Mouse (Mus musculus) embryonic facial prominence, embryonic 15.5 days (tissue): ENCODE data around the gene Tmem163. TPM values are rescaled to one million over a fixed set of nuclear protein-coding genes. Genes with fewer than 3 reads are reported as not detected.
A peak's percentile ranks its signal among the peaks of the same experiment; 100 is the strongest.

ENCODE experiments used
- ATAC-seq: fragments of 200-750 bp; cut with Nextera tagmentation; 2 replicates; pipeline ENCODE4 v1.8.0; 2017; ENCODE audit warnings: low read depth, moderate TSS enrichment; ENCODE audit not compliant: insufficient number of reproducible peaks, low FRiP score, low TSS enrichment
- H3K27ac ChIP-seq: fragments of 300-500 bp; sonication (generic); replicated peaks from 2 replicates; pipeline ENCODE4 v1.5.1; 2015; ENCODE audit warnings: mild to moderate bottlenecking, inconsistent platforms
- H3K27me3 ChIP-seq: fragments of 300-500 bp; sonication (generic); 2 replicates; pipeline ENCODE4 v1.6.1; 2015; ENCODE audit warnings: inconsistent platforms
- H3K36me3 ChIP-seq: fragments of 300-500 bp; sonication (generic); 2 replicates; pipeline ENCODE4 v1.6.1; 2015; ENCODE audit warnings: mild to moderate bottlenecking, inconsistent platforms
- H3K4me1 ChIP-seq: fragments of 300-500 bp; sonication (generic); 2 replicates; pipeline ENCODE4 v1.6.1; 2015; ENCODE audit warnings: inconsistent platforms
- H3K4me2 ChIP-seq: fragments of 300-500 bp; sonication (generic); replicated peaks from 2 replicates; pipeline ENCODE4 v1.6.1; 2015; ENCODE audit warnings: mild to moderate bottlenecking, inconsistent platforms
- H3K4me3 ChIP-seq: fragments of 300-500 bp; sonication (generic); replicated peaks from 2 replicates; pipeline ENCODE4 v1.5.1; 2015; ENCODE audit warnings: mild to moderate bottlenecking, inconsistent platforms
- H3K9ac ChIP-seq: fragments of 300-500 bp; sonication (generic); 2 replicates; pipeline ENCODE4 v1.6.1; 2015; ENCODE audit warnings: inconsistent platforms
- H3K9me3 ChIP-seq: fragments of 300-500 bp; sonication (generic); replicated peaks from 2 replicates; pipeline ENCODE4 v1.6.1; 2016; ENCODE audit warnings: inconsistent platforms
- WGBS: fragments of 180-500 bp; shearing (Covaris S2); methylation state at CpG from one replicate; pipeline ENCODE4 v1.1.7; 2015; 5-methylcytosine and 5-hydroxymethylcytosine counted together
- polyA plus RNA-seq: library from polyadenylated mRNA; unstranded; fragments of >200 nt; fragmentation: Nextera tagmentation; extraction: Ambion mirVana; gene quantifications from 2 replicates; pipeline ENCODE4 v1.2.1, GENCODE M21; 2015

Gene Tmem163
- polyA plus RNA-seq, 1 experiment from 2014 or later, result 3.6 TPM

DNA sequence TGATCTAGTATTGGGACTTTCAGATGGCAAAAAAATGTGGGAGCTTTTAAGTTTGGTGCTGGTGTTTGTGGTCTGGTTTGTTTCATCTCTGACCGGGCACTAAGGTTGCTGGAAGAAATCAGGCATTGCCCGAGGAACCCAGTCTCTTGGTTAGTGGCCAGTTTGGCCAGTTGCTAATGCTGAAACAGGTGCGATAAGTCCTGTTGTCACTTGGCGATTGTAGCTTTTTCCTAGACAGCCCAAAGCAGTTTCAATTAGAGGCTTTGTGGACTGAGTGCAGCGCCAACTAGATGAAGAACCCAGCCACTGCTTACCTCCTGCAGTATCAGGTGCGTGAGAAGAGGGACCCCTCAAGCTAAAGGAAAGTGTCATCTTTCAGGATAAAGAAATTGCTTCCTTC lies 226.0 kb downstream of the Tmem163 start:
- Histone ChIP-seq H3K4me1 (no peaks in the 10 kb centered on the region), H3K36me3 (peaks cover 16% of the 10 kb centered on the region; the same call in 1 of the 2 replicates), H3K27me3 (no peaks in the 10 kb centered on the region), H3K27ac (no peak overlapping the region), H3K4me2 (no peak overlapping the region), H3K9ac (no peak overlapping the region), H3K9me3 (no peaks in the 10 kb centered on the region; the same call in 1 of the 2 replicates), H3K4me3 (no peak overlapping the region)
- no peak for ATAC-seq
- WGBS, result 84% methylated on average over 6 of the region's 6 CpGs

DNA sequence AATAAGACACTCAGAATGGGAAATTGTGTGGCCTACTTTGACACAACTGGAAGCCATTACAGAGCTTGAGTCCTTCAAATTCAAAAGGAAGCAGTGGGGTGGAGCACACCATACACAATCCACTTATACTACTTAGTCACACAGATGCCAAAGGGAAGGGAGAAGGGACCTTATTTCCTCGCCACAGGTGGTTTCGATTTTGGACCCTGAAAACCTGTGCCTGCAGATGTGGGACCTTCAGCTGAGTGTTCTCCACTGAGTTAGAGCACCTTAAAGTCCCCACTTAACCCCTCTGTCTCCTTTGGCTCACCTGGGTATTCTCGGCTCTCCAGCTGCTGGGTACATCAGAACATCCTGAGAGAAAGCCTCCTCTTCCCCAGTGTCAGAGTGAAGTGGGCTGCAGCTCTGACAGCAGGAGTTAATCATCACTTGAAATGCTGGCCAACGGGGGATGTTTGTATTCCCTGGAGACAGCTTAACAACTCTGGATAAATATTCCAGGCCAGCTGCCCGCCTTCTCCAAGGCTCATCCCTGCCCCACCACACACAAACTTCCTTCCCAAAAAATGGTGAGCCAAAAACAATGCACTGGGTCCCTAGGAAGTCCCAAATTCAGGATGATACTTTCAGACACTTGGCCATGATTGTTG lies 234.4 kb downstream of the Tmem163 start:
- Histone ChIP-seq H3K4me1 (peaks cover 51% of the 10 kb centered on the region), H3K4me2 (no peak overlapping the region), H3K9me3 (no peaks in the 10 kb centered on the region; the same call in 1 of the 2 replicates), H3K36me3 (peaks cover 11% of the 10 kb centered on the region; the same call in 1 of the 2 replicates), H3K27me3 (no peaks in the 10 kb centered on the region), H3K4me3 (no peak overlapping the region), H3K9ac (no peak overlapping the region), H3K27ac (no peak overlapping the region)
- 32% methylated on average over 5 of the region's 5 CpGs for WGBS
- ATAC-seq, result 0 out of 2 replicates have a peak, but pooled peaks have one; percentile 13

DNA sequence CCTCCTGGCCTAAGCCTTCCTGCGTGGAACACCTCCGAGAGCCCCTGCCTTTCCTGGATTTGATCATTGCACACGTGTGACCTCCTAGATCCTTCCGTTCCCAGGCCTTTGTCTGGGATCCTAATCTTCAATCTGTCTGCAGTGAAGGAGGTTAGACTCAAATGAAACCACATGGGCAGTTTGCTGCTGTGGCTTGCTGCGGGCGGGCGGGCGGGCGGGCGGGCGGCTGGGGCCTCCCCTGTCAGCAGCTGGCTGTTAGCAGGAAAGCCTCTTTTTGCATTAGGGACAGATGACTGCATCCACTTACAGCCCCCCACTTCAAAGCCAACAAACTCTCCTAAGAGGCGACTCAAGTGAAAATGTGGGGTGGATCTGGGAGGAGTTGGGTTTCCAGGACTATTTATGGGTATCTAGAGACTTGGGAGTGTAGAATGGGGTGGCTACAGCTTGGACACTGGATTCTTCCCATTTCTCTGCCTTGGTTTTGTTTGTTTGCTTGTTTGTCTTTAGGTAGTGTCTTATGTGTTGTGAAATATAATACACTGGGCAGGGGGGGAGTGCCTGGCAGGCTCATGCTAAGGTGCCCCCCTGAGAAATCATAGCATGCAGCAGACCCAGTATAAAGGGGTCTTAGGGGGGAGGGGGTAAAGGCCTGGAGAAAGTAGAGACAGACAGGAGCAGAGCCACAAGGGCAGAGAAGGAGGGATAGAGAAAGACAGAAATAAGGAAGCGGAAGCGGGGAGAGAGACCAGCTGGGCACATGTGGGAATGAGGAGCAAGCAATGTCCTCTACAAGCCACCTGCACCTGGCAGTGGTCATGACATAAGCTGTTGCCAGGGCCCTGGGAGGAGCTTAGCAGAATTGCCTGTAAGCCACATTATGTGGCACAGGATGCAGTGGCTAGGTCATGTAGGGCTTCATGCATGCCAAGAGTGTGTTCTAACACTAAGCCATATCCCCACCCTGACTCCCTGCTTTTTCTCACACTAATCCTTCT lies 236.2 kb downstream of the Tmem163 start:
- H3K4me3 ChIP-seq, result no peak overlapping the region
- no peaks in the 10 kb centered on the region for H3K27me3 ChIP-seq
- peaks cover 5% of the 10 kb centered on the region; the same call in 1 of the 2 replicates for H3K36me3 ChIP-seq
- ATAC-seq, result peak; percentile 56; the same call in 1 of the 2 replicates
- 19% methylated on average over 14 of the region's 14 CpGs for WGBS
- H3K4me2 ChIP-seq, result no peak overlapping the region; the same call in 1 of the 2 replicates
- H3K4me1 ChIP-seq, result peaks cover 54% of the 10 kb centered on the region
- 0 out of 2 replicates have a peak overlapping the region, but pooled peaks have one; percentile 48 for H3K27ac ChIP-seq
- H3K9ac ChIP-seq, result no peak overlapping the region
- H3K9me3 ChIP-seq, result no peaks in the 10 kb centered on the region; the same call in 1 of the 2 replicates

DNA sequence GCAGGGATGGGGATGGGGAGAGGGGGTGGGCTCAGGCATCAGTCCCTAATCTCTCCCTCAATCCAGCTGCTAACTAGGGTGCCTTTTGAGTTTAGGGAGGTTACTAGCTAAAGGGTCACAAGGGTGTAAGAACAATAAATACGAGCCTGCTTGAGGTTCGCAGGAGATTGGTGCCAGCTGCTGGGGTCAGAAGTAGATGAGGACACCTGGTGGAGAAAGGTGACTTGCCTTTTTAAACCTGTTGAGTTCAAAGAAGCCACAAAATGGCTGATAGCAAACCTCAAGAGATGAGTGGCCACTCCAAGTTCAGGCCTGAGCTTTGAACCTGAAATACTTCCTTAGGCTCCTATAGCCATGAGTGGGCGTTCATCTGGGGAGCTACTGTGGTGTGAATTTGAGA lies 237.6 kb downstream of the Tmem163 start:
- Histone ChIP-seq H3K9me3 (no peaks in the 10 kb centered on the region), H3K27me3 (no peaks in the 10 kb centered on the region), H3K4me2 (no peak overlapping the region), H3K4me1 (peaks cover 61% of the 10 kb centered on the region), H3K36me3 (0 out of 2 replicates have a peak, but pooled peaks cover 4% of the 10 kb centered on the region), H3K9ac (no peak overlapping the region), H3K4me3 (no peak overlapping the region), H3K27ac (no peak overlapping the region)
- WGBS, result 65% methylated on average over 3 of the region's 3 CpGs
- no peak for ATAC-seq

DNA sequence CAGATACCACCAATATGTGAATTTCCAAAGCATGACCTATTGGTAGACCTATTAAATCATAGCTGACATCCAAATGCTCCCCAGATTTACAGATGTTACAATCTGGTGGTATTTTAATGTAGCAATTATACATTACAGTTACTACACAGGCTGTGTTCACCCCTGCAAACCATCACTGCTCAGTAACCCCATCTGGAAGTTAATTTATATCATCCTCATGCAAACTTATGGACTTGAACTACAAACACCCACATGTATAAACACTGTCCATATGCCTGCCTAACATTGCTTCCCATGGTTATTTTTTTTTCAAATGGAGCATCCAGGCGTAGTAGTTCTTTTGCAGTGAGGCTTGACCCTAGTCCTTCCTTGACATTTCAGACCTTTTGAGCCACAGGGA lies 238.3 kb downstream of the Tmem163 start:
- Histone ChIP-seq H3K27me3 (no peaks in the 10 kb centered on the region), H3K4me1 (peaks cover 62% of the 10 kb centered on the region), H3K9ac (no peak overlapping the region), H3K9me3 (no peaks in the 10 kb centered on the region), H3K36me3 (0 out of 2 replicates have a peak, but pooled peaks cover under 1% of the 10 kb centered on the region), H3K4me2 (no peak overlapping the region), H3K4me3 (no peak overlapping the region), H3K27ac (no peak overlapping the region)
- ATAC-seq, result no peak
- WGBS, result 69% methylated on average over 1 of the region's 1 CpGs

DNA sequence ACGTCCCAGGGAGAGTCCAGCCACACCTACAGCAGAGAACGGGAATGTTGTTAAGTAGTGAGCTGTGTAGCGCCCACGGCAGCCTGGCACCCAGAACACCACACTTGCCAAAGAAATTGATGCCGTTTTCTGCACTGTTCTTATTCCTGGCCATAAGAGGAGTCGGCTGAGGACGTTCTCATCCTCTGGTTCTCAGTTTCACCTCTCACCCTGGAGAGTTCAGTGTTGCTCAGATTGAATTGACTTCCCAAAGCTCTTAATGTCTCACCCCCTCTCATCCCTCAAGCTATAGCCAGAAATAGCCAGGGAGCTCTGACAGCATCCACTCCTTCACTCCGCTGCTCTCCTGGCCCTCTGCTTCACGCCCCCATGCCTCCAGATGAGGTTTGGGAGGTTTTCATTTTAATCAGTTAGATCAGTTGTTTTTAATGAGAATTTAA lies 239.9 kb downstream of the Tmem163 start:
- WGBS, result 79% methylated on average over 9 of the region's 9 CpGs
- peaks cover 54% of the 10 kb centered on the region for H3K4me1 ChIP-seq

DNA sequence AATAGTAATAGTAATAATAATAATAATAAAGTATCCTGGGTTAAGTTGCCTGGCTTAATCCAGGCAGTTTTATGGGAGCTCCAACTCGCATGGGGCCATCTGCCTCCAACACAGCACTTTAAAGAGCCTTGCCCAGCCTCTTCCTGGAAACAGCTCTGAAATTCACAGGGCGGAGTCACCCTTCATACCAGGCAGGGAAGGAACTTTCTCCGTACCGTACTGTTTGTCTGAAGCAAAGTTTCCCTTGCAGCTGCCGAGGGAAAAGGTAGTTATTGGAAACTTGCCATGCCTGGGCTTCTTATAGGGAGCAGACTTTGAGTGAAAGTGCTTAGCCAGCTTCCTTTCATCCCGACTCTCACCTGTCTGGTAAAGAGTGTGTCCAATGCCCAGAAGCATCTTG lies 242.3 kb downstream of the Tmem163 start:
- Histone ChIP-seq H3K9me3 (no peaks in the 10 kb centered on the region), H3K27ac (no peak overlapping the region), H3K27me3 (no peaks in the 10 kb centered on the region), H3K9ac (no peak overlapping the region), H3K4me2 (no peak overlapping the region), H3K36me3 (no peaks in the 10 kb centered on the region), H3K4me3 (no peak overlapping the region), H3K4me1 (peaks cover 44% of the 10 kb centered on the region)
- ATAC-seq, result no peak
- 40% methylated on average over 6 of the region's 6 CpGs for WGBS

More for the DNA sequence above, 239.9 kb downstream of the Tmem163 start:
- Histone ChIP-seq H3K9ac (no peak overlapping the region), H3K4me3 (no peak overlapping the region), H3K36me3 (no peaks in the 10 kb centered on the region), H3K27ac (no peak overlapping the region), H3K4me2 (no peak overlapping the region), H3K27me3 (no peaks in the 10 kb centered on the region), H3K9me3 (no peaks in the 10 kb centered on the region)
- no peak for ATAC-seq

Other genes starting within 250 kb of the Tmem163 start
- gene Acmsd, start 49.9 kb upstream of the Tmem163 start, polyA plus RNA-seq, result 0.12 and 0.13 TPM in 2 replicates
- 84.1 and 84.4 TPM in 2 replicates for gene Ccnt2, start 94.6 kb upstream of the Tmem163 start, polyA plus RNA-seq
- 1.2 and 1.6 TPM in 2 replicates for gene Map3k19, start 175.5 kb upstream of the Tmem163 start, polyA plus RNA-seq
- 22.6 and 23.7 TPM in 2 replicates for gene Rab3gap1, start 189.2 kb upstream of the Tmem163 start, polyA plus RNA-seq